Mouse (Mus musculus): ENCODE measurements around the gene Chid1. TPM values are rescaled to one million over a fixed set of nuclear protein-coding genes. Genes with fewer than 3 reads are reported as not detected.

The Chid1 gene
- total RNA-seq, 2 experiments from 2014 or later: 83.1 to 85.1 TPM

GRCm38 (mm10) chr7:141486239-141486638, 53.4 kb downstream of the Chid1 start:
- H3K4me3 ChIP-seq: no peak overlapping the region
- DNase-seq (ENCODE audit: low spot score in 2 of 2): no peak
- no peak for TF ChIP-seq CTCF (conservative IDR thresholded peaks at IDR 0.05)
- no peak overlapping the region for H3K27ac ChIP-seq

DNA sequence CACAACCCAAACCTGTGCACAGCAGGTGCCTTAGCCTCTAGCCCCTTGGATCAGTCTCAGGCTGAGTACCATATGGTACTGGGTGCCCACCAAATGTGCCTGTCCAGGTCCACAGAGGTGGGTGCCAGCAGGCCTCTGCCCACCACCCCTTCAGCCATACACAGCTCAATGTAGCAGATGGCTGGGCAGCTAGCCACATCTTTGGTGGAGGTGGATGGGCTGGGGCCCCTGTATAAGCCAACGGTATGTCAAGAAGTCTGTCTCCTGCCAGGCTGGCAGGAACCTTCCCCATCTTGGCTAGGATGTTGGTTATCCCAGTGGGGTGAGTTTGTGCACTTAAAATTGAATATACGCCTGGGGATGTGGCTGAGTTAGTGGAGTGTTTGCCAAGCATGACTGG, 54.1 kb downstream of the Chid1 start:
- Histone ChIP-seq H3K27ac (no peak overlapping the region), H3K4me3 (no peak overlapping the region)

DNA sequence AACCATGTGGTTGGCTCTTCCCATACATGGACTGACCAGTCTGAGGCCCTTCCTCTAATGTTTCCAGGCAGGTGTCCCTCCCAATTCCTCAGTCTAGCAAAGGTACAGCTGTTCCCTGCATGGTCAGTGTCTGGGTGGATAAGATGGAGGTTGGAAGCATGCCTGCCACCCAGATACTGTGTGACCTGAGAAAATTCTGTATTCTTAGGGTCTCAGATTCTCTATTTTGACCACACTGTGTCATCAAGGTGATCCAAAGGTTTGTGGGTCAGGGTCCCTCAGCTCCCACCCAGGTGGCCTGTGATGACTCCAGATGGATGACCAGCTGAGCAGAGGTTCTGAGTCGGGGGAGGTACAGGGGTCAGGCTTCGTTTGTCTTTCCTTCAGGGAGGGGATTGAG, 54.5 kb downstream of the Chid1 start:
- TF ChIP-seq CTCF (conservative IDR thresholded peaks at IDR 0.05): no peak
- DNase-seq (ENCODE audit: low spot score in 2 of 2): no peak
- no peak overlapping the region for H3K27ac ChIP-seq

More for the DNA sequence above, 54.1 kb downstream of the Chid1 start:
- no peak for DNase-seq (ENCODE audit: low spot score in 2 of 2)
- TF ChIP-seq CTCF (conservative IDR thresholded peaks at IDR 0.05): no peak

DNA sequence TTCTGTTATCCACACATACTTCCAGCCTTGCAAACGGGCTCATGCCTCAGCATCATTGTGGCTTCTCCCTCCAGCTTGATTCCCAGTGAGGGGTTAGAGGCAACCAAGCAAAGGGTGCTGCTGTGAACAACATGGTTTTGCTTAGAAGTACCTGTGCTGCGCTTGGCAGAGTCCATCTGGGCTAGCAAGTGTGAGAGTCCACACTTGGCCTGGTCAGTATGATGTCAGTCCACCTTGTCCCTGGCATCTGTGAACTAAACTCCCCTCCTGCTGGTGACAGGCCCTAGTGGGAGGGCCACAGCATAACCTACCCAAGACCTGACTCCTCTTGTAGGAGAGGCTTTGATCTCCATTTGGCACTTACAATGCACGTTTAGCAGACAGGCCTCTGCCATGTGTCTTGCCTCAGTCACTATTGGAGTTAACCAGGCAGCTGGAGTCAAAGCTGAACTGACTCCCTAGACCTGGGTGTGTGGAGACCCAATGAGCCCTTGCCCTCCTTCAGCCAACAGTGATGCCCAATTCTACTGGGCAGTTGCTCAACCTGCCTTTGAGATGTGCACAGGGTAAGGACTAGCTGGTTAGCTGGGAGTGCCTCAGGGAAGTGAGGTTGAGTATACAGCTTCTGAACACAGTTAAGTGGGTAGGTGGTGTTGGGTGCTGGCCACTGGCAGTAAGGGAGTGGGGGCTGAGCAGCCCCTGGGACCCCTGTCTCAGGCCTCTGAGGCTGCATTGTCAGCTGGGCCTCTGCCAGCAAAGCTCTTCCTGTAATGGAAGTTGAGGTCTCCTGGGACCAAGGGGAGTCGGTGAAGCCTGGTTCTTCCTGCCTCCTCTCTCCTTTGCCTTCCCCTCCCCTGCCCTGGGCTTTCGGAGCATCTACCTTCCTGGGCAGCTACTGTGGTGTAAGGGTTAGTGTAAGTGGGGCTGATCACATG, 55.2 kb downstream of the Chid1 start:
- no peak for DNase-seq (ENCODE audit: low spot score in 2 of 2)
- Histone ChIP-seq H3K4me3 (no peak overlapping the region), H3K27ac (no peak overlapping the region)
- no peak for TF ChIP-seq CTCF (conservative IDR thresholded peaks at IDR 0.05)

More for the DNA sequence above, 54.5 kb downstream of the Chid1 start:
- no peak overlapping the region for H3K4me3 ChIP-seq

GRCm38 (mm10) chr7:141483114-141483653, 56.5 kb downstream of the Chid1 start:
- TF ChIP-seq CTCF (conservative IDR thresholded peaks at IDR 0.05): no peak
- DNase-seq (ENCODE audit: low spot score in 2 of 2): no peak
- Histone ChIP-seq H3K27ac (no peak overlapping the region), H3K4me3 (no peak overlapping the region; the same call in 1 of the 2 replicates)

GRCm38 (mm10) chr7:141482531-141483024, 57.1 kb downstream of the Chid1 start:
- DNase-seq (ENCODE audit: low spot score in 2 of 2): no peak
- Histone ChIP-seq H3K4me3 (peak overlapping the region; percentile 58), H3K27ac (peak overlapping the region; percentile 64; the same call in 1 of the 2 replicates)
- no peak for TF ChIP-seq CTCF (conservative IDR thresholded peaks at IDR 0.05)

DNA sequence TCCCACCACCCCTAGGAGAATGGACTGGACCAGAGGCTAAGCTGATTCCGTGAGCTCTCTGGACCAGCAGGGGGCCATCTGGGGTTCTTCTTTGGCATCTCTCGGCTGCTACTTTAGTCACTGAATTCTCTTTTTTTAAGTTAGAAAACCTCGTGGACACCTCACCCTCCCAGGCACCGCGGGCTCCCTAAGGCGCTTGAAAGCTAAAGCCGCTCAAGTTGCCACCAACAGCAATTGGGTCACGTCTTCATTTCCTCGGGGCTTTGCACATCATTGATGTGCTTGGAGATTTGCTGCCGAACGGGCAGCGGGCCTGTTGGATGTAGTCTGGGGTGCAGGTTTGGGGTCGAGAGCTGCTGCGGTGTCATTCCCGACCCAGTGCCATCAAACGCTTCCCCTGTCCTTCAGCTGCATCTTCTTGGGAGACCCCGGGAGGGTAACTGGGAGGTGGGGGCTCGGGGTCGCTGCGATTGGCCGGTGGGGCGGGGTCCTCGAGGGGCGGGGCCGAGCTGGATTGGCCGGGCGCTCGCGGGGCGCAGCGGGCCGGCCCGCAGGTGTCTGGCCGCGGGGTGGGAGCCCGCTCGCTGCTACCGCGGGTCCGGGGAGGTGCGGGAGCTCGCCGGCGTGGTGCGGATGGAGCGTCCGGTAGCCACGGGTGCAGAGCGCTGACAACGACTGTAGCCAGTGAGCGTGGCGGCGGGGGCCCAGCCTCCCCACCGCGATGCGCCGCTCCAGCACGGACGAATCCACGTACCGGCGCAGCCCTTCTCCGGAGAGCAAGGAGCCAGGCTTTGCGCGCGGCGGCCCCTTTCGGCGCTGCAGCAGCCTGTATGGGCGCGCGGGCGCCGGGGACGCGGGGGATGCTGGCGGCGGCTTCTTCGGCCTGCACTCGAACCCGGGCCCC, 57.9 kb downstream of the Chid1 start:
- peak; percentile 62 for TF ChIP-seq CTCF (conservative IDR thresholded peaks at IDR 0.05)
- DNase-seq (ENCODE audit: low spot score in 2 of 2): no peak
- H3K27ac ChIP-seq: peak overlapping the region; percentile 64
- H3K4me3 ChIP-seq: peak overlapping the region; percentile 58

DNA sequence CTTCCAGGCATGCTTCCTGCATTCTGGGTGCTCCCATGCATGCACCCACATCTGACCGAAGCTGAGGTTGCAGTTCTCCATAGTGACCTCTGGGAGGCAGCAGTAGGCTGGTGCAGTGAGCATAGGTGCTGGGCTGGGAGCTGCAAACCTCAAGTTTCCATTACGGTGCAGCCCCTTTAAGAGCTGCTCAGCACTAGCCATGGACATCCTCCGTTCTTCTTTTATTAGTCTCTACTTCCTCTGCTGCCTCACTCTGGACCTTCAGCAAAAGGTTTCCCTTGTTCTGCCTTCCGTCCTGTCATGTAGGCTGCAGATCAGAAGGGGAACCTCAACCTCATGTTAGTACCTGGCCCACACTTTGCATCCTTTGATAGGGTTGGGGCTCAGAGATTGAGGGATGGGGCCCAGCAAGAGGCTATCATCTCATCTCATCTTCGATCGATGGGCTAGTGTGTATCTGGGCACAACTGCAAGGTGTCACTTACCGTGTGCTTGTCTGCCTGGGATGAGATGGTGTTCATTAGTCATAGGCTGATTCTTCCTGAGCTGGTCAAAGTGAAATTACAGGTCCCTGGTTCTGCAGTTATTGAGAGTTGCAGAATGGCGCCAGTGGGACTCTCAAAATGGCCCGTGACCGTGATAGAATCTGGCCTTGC, 58.7 kb downstream of the Chid1 start:
- DNase-seq (ENCODE audit: low spot score in 2 of 2): peak; percentile 74
- no peak overlapping the region for H3K27ac ChIP-seq
- H3K4me3 ChIP-seq: no peak overlapping the region; the same call in 1 of the 2 replicates
- peak; percentile 94 for TF ChIP-seq CTCF (conservative IDR thresholded peaks at IDR 0.05)

DNA sequence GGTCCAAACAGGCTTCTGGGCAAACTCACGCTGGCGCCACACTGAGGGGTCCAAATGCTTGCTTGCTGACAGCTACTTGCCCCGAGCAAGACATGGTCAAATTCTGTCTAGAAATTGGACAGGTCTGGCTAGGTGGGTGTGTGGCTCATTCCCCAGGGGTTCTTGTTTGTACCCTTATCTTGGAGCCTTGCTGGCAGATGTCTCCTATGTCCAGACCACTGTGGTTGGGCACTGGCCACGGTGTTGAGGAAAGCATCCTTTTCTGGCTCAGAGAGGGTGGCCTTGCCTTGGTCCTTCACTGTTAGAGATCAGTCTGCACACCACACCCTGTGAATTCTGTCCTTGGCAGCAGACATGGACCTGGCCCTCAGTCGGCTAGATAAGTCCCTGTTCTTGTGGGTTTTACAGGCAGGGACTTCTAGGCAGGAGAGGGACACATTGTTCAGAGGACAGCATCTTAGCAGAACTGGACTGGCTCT, 61.3 kb downstream of the Chid1 start:
- no peak for TF ChIP-seq CTCF (conservative IDR thresholded peaks at IDR 0.05)
- DNase-seq (ENCODE audit: low spot score in 2 of 2): no peak
- H3K4me3 ChIP-seq: no peak overlapping the region
- H3K27ac ChIP-seq: peak overlapping the region; percentile 28; the same call in 1 of the 2 replicates

GRCm38 (mm10) chr7:141477578-141478269, 61.9 kb downstream of the Chid1 start:
- H3K27ac ChIP-seq: peak overlapping the region; percentile 71; the same call in 1 of the 2 replicates
- no peak for DNase-seq (ENCODE audit: low spot score in 2 of 2)
- no peak for TF ChIP-seq CTCF (conservative IDR thresholded peaks at IDR 0.05)
- H3K4me3 ChIP-seq: no peak overlapping the region; the same call in 1 of the 2 replicates

GRCm38 (mm10) chr7:141476981-141477370, 62.7 kb downstream of the Chid1 start:
- no peak for DNase-seq (ENCODE audit: low spot score in 2 of 2)
- peak overlapping the region; percentile 71; the same call in 1 of the 2 replicates for H3K27ac ChIP-seq
- H3K4me3 ChIP-seq: peak overlapping the region; percentile 28; the same call in 1 of the 2 replicates
- TF ChIP-seq CTCF (conservative IDR thresholded peaks at IDR 0.05): no peak

All from layer of hippocampus, adult 2 months (tissue).